Comparison of ENCODE assay signal across 15 mouse cellular contexts in genomic region chr17:67033547-67033946, GRCm38 (mm10).
"Had no signal": no experiment of that assay in that cellular context is flagged by ENCODE, and none has a peak within 500 bp of the region (broad histone marks: within the 10 kb centered on the region; RNA-seq: fewer than 3 reads in every experiment).

No protein-coding gene starts in this region.

- H3K27me3 ChIP-seq: neural tube, embryonic 12.5 days; neural tube, embryonic 13.5 days; neural tube, embryonic 15.5 days; stomach, embryonic 15.5 days had no signal

- DNase-seq: retina, postnatal 1 day; right cerebral cortex, adult 18-20 months; right cerebral cortex, postnatal 14 days; right cerebral cortex, postnatal 25 days; right cerebral cortex, postnatal 4 days; spleen, adult 18-20 months; thymus, adult 18-20 months; thymus, adult 2 months; thymus, postnatal 14 days; thymus, postnatal 25 days; thymus, postnatal 4 days had no signal
